Mouse (Mus musculus): ENCODE results near the gene Xrcc4.

DNA sequence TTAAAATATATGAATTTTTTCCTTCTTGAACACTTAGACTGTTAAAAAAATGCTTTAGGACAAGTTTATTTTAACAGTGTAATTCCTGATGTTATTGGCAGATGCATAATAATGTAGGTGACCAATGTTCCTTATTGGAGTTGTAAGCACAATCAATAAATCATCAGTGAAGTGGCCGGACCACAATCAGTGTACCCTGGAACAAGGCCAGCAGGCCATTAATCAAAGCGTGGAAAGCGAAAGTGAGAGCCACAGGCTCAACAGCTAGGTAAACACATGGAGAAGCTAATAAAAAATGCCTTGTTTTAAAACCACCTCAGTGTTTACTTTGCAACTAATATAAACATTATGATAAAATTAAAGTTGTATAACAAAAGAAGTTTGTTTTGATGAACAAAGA is 159.9 kb downstream of the Xrcc4 start:
- TF ChIP-seq CTCF (IDR thresholded peaks at IDR 0.05; ENCODE audit: extremely low read depth, insufficient read length, insufficient replicate concordance, low read depth, low read length) (no peak), POLR2A (IDR thresholded peaks at IDR 0.05; ENCODE audit: low read depth, low read length) (no peak)

Measured in small intestine, adult 2 months (tissue).